Mouse (Mus musculus): Measurements from ENCODE around the gene Arhgef33.
"Not testable (repeated sequence)": the region's sequence is repeated elsewhere in the genome, so short reads cannot be mapped to it uniquely, and the experiment has no call there.

Gene Arhgef33

DNA sequence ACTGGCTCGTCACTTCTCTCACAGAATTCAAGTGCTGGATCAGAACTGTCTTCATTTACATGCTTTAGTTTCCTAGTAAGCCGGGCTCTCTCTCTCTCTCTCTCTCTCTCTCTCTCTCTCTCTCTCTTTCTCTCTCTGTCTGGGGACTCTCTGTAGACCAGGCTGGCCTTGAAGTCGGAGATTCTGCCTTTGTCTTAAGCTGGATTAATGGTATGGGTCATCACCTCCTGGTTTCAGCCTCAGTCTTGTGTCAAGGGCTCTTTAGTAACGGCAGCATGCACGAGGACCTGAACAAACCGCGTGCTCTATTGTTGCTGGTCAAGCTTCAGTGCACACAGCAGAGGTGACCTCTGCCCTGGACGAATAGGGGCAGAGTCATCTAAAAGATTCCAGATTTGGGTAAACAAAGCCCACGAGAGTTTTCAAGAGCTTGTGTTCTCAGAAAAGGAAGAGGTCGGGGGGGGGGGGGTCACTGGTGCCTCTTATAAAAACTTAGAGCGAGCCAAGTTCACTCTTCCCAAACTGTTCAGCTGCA is 39.5 kb downstream of the Arhgef33 start:
- DNase-seq (ENCODE audit: low read depth): no peak

DNA sequence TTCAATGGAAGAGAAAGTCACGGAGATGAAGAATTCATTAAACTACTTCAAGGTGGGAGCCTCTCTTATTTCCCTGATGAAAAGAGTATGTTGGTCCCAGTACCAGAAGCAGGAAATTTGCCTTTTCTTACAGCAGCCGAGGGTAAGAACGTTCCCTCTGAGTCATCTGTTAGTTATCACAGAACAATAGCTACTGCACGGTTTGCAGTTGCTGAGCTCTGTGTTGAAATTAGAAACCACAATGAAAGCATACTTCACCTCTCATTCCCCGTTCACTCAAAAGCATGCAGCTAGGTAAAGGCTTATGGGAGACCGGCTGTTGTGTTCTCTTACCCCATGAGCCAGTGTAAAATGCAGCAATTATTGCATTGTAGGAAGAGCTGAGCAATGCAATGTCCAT is 40.0 kb downstream of the Arhgef33 start:
- DNase-seq (ENCODE audit: low read depth): peak; percentile 36

DNA sequence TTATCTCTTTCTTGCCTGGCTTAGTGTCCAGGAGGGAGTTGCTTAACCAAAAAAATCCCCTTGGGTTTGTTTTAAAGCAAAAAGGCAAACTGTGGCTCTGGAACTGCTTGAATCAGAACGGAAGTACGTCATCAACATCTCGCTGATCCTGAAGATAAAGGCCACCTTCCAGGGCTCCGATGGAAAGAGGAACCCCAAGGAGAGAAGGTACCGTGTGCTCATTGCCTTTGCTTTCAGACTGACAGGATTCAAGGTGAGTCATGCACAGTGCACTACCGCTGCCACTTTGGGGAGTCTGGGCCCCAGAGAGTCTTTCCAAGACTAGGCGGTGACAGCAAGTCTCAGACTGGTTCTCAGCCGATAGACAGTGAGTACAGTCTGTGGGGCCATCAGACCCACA is 53.0 kb downstream of the Arhgef33 start:
- DNase-seq (ENCODE audit: low read depth): no peak

DNA sequence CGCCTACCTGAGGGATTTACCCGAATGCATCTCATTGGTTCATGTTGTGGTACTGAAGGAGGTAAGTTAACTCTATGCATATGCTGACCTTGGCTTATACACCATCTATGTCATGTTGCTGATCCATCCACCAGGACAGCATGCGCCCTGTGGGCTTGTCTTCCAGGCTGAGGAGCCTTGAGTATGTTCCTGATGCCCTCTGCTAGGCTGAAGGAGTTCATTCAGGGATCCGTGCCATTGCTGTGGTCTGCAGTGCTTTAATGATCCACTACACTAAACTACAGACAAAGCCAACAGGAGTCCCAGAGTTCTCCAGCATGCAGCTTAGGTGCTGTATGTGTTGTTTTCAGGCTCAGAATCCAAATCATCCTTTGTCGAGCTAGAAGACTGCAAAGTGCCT is 60.1 kb downstream of the Arhgef33 start:
- no peak for DNase-seq (ENCODE audit: low read depth)

DNA sequence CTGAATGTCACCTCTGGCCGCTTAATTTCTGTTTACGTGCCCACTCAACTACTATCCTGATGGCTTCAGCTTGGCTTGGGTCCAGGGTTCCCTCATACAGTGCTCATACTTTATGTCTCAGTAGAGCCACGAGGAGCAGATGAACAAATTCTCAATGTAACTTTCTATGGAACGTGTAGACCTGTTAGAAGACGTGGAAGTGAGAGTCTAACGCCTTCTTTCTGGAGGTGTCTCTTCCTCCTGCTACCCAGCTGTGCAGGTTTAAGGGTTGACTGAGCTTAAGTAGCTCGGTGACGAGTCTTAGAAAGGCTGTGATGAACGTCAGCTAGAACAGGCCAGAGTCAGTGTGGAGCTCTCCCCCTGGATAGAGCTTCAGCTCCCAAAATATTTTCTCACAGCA is 61.4 kb downstream of the Arhgef33 start:
- DNase-seq (ENCODE audit: low read depth): no peak

DNA sequence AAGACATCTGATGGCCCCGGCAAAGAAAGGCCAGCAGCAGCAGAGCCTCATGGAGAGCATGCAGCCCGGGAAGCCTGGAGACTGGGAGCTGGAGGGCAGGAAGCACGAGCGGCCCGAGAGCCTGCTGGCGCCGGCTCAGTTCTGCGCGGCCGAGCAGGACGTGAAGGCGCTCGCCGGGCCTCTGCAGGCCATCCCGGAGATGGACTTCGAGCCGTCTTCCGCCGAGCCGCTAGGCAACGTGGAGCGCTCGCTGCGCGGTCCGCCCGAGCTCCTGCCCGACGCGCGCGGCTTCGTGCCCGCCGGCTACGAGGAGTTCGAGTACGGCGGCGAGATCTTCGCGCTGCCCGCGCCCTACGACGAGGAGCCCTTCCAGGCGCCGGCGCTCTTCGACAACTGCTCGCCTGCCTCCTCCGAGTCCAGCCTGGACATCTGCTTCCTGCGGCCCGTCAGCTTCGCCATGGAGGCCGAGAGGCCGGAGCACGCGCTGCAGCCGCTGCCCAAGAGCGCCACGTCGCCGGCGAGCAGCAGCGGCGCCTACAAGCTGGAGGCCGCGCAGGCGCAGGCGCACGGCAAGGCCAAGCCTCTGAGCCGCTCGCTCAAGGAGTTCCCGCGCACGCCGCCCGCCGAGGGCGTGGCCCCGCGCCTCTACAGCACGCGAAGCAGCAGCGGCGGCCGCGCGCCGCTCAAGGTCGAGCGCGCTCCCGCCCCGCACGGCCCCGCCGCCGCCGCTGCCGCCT is 66.0 kb downstream of the Arhgef33 start, which contains the start of gene Gm10190:
Gene Gm10190, minus strand, starts transcription at position 553 of the 737 bp plus-strand sequence.
- no peak for DNase-seq (ENCODE audit: low read depth)

DNA sequence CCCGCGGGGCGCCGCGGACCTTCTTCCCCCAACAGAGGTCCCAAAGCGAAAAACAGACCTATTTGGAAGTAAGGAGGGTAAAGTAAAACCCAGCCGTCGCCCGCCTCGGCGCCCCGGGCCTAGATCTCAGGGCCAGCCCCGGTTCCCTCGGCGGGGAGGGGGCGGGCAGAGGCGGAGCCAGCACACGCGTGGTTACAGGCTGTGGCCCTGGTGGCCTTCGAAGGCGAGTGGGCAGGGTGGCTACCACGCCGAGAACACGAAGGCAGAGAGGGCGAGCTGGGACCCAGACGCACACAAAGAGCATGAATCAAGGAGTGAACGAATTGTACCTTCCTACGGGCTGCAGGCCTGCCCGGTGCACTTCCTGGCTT is 66.5 kb downstream of the Arhgef33 start:
- DNase-seq (ENCODE audit: low read depth): no peak

DNA sequence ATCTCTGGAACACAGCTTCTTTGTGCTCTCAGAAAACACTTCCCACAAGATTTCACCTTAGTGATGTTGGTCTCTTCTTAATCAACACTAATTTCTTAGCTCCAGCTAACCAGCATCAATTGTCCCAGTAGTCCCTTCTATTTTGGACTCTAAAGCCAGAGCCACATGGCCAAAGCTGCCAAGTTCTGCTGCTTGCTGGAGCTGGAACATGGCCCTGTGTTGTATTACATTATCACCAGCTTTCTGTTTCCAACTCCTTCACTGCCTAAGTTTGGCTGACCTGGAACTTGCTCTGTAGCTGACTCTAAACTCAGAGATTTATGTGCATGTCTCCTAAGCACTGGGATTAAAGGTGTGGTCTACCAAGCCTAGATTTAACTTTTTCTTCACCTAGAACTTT is 71.2 kb downstream of the Arhgef33 start:
- DNase-seq (ENCODE audit: low read depth): not testable (repeated sequence)

DNA sequence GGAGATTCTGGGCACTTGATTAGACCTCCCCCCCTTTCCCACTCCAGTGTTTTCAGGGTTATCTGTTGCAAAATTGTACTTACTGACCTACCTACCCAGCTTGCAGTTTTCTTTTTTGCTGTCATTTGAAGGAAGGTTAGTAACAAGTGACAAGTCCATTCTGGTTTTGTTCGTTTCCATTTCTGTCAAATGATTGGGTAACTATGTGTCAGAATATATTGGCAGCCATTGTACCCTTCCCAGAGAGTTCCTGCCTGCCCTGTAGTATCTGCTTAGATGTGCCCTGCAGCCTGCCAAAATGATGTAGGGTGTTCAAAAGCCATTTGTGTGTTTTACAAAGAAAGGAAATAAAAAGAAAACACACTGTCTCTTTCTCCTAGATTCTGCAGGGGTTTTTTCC is 78.5 kb downstream of the Arhgef33 start:
- DNase-seq (ENCODE audit: low read depth): no peak

DNA sequence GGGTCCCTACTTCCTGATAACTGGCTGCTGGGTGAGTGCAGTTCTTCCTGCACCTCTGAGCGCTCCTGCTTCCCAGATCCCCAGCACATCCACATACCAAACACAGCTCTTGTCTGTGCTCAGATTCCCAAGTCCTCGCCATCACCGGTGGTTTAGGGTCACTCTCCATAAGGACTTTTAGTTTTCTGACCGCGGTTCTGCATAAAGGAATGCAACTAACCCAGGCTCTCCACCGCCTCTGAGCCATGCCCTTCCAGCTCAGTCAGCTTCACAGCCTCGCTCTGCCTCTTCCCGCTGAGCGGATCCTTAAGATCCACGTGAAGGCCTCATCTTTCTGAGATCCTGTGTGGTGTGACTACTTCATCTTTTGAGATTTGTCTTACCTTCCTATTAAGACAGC is 82.8 kb downstream of the Arhgef33 start:
- DNase-seq (ENCODE audit: low read depth): no peak

DNA sequence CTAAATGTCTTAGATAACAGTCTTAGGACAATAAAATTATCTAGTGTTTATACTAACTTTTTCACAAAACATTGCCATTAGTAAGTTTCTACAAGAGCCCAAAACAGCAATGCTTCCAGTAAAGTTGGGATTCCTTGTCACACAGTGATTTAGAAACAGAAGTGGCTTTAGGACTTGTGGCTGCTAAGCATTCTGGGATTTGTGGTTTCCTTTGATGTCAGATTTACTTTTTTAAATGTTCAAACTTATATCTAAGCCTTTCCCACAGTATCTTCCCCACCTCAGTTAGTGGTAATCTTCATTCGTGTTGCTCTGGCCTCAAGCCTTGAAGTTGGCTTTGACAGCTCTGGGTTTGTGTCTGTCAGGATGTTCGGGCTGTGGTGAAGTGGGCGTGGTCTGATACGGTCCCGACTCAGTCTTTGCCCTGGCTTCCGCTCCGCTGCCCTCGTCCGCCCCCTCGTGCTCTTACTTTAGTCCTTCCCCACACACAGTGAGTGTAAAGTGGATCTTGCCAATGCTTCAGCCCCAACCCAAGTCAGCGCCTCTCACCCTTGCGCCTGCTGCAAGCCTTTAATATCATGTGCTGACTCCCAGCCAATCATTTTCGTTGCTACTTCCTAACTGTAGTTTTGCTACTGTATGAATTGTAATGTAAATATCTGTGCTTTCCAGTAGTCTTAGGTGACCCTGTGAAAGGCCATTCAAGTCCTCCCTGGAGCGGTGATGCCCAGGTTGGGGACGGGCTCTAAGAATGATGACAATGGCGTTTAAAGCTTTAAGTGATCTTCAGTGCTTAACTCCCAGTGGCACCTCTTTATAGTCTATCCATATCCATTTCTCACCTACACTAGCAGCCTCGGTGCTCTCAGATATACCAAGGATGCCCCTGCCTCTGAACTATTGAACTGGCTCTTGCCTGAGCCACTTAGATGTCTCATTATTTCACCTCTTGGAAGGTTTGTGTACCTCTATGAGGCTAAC is 84.5 kb downstream of the Arhgef33 start:
- DNase-seq (ENCODE audit: low read depth): peak; percentile 70

DNA sequence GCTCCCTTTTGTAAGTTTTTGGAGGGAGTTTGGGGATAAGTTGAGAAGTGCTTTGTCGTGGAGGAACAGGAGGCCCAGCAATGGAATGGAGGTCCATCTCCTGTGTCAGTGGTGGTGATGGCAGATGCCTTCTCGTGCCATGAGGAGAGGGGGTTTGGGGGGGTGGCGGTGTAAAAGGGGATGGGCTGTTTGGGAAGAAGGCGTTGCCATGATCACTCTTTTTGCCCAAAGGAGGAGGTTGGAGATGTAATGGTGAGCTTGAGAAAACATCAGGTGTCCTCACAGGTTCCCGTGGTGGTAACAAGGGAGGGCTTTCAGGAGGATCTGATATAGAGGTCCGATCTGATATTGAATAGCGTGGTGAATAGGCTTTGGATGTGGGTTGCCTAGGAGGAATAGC is 91.0 kb downstream of the Arhgef33 start:
- DNase-seq (ENCODE audit: low read depth): no peak

DNA sequence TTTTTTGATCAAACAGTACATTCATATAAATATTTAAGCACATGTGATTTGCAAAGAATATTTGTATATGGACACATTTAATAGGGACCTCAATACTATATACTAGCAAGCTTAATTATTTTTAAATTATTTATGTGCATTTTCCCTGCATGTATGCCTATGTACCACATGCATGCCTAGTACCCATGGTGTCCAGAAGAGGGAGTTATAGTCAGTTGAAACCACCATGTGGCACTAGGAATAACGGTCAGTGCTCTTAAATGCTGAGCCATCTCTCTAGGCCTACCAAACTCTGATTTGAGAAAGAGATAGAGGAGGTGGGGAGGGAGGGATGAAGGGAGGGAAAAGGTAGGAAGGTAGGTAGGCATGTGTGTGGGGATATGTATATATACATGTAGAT is 104.0 kb downstream of the Arhgef33 start:
- peak; percentile 41 for DNase-seq (ENCODE audit: low read depth)

DNA sequence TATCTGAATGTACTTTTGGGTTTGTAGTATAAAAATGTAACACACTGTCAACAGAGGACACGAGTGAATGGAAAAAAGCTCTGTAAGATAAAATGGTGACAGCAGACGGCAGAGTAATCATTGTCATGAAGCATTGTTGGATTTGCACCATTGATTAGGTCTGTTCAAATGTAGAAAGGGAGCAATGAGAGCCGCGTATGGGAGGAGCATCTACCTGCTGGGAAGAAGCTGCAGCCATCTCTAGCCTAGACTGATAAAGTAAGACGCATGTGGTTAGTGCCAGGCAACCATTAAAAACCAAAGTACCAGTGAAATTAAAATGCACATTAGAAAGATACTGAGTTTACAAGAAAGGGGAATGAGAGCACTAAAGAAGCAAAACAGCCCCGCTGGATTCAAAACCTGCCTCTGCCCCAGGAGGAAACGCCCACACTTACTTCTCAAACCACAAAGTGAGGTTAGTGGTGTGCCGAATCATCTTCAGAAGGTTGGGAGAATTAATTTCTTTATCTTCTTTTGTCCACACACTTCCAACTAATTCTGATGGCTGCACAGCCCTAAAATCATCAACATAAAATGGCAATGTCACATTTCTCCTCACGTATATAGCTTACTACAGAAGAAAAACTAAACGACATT is 111.5 kb downstream of the Arhgef33 start:
- DNase-seq (ENCODE audit: low read depth): peak; percentile 7

DNA sequence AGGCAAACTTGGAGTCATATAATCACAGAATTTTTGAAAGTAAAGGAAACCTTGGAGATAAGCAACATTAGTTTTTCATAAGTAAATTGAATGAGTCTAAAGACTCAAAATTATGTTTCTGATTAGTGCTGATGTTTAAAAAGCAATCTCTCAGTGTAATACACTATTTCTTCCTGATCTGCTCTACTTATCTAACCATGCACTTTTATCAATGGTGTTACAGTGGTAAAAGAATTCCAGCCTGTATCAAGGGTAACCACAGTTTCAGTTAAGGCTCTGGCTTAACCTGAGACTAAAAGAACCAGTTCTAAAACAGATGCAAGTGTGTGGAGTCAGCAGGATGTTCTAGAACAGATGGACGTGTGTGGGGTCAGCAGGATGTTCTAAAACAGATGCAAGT is 113.8 kb downstream of the Arhgef33 start:
- no peak for DNase-seq (ENCODE audit: low read depth)

DNA sequence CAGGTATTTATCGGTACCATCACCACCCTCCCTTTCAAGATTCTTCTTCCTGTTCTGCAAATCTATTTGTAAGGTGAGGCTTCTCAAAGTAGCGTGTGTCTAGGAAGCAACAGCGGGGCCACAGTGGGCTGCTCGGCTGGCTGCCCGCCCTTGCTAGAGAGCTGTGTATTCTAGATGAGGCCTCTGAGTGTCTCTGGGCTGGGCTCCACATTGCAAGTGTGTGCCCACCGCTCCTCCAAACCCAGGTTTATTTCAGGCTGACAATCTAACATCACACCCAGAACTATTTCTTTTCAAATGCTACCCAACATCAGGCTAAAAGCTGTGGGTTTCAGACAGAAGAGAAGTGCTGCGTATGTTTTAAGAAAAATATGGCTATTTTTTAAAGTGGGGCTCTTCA is 119.0 kb downstream of the Arhgef33 start:
- DNase-seq (ENCODE audit: low read depth): no peak

DNA sequence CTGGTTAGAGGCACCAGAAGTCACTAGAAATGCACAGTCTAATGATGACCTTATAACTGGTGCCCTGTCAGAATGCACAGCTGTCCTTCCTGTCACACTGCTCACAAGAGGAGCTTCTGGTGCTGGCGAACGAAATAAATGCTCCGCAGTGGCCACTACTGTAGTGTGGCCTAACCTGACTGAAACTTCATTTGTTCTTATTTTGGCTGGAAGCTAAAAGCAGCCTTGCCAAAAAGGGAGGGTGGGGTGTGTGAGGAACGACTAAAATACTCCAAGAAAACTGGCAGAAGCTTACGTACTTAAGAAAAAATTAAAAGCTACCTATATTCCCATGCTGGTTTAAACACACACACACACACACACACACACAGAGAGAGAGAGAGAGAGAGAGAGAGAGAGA is 119.7 kb downstream of the Arhgef33 start:
- no peak for DNase-seq (ENCODE audit: low read depth)

DNA sequence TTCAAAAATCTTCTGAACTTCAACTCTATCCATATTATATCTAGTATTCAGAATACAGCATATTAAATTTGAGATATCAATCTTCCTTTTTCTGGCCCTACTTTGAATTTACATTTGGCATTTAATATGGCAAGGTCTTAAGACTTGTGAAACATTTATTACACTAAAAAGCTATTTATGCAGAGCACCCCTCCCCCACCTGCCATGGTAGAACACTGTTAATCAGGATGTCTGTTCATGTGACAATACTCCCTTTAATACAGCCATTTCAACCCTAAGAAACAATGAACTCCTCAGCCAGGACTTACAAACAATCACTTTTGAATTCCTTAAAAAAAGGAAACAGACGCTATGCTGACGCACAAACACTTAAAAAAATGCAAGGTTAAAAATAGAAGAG is 120.8 kb downstream of the Arhgef33 start:
- DNase-seq (ENCODE audit: low read depth): no peak

DNA sequence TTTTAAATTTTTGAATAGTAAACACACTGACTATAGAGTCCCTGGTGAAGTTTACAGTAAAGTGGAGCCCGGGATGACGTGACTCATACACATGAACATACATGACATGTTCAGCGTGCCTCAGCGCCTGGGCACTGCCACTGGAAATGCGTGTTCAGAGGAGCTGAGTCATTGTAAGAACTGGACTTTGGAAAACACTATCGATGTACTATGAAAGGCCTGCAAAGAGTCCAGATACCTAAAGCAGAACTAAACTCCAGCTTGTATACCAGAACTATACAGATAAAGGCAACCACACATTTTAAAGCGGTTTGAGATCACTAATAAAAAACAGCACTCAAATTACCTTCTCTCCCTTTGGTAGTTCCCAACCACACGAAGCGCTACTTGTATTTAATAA is 124.8 kb downstream of the Arhgef33 start:
- no peak for DNase-seq (ENCODE audit: low read depth)

DNA sequence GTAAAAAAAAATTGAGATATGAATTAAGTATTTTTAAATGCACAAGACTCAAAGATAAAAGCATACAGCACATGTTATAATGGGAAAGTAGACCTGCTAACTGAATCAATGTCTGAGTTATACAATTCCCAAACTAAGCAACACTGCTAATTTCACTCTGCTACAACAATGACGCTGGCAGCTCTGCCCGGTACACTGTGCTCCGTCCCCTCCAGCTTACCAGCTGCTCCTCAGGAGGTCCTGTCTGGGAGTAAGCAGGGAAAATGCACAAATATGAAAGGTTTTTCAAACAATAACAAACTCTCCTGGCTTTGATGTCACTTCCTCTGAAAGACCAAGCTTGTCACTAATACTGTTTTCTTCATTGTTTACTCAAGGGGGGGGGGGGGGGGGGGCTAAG is 127.2 kb downstream of the Arhgef33 start:
- no peak for DNase-seq (ENCODE audit: low read depth)

DNA sequence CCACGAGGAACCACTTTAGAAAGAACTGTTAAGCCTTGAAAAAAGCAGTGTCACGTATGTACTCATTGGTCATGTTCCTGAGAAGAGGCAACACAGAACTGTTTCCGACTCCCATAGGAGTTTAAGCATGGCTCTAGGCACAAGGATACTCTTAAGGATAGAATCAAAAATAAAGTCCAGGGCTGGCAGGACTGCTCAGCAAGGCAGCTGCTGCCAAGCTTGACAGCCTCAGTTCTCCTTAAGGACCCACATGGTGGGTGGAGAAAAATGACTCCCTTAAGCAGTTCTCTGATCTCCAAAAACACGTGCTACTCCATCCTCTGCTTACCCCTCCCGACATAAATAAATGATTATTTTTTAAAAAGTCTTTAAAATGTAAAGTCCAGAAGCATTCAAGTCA is 128.5 kb downstream of the Arhgef33 start:
- DNase-seq (ENCODE audit: low read depth): no peak

DNA sequence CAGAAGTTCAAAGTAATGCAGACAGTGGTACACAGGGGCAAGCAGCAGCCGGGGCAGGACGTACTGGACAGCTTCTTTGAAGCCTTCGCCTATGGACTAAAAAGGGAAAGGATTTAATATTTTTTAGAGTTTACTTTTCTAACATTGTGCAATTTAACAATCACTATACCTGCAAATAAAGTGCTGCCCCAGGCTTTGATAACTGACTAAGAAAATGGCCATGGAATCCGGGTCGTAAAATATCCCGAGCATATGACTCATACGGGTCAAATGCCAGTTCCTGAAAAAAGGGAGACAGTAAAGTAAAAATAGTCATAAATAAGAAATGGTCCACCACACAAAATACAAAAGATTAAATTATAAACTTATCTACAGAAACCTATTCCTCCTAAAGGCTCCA is 138.2 kb downstream of the Arhgef33 start:
- DNase-seq (ENCODE audit: low read depth): no peak

DNA sequence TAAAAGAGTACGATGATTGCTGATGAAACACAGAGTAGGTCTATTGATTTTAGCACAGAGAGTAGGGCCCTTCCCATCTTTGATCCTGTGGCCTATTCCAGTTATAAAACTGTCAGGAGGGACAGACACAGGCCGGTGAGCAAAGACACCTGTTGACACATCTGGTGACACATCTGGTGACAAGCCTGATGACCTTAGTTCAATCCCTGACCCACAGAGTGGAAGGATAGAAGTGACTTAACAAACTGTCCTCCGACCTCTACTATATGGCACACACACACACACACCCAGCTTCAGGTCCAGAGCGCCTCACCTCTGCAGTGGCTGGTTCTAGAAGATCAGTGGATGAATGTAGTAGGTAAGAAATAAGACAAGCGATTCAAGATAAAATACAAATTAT is 139.3 kb downstream of the Arhgef33 start:
- DNase-seq (ENCODE audit: low read depth): no peak
